In the genomic region with DNA sequence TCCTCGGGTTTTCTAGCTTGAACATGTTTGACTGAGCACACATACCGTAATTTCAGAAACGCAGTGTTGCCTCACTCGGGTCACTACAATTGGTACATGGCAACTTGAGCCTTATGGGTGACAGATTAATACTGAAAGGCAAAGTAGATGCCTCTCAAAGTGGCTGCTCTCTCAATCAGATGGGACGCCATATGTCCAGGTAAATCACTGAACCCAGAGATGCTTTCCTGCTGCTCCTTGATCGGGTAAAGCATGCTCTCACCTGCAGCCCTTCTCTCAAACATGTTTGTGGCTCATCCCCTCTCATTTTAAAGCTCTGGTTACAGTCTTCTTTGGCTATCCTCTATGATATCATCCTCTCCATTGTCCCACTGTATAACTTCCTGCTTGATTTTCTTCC, we compare ENCODE assay signal across 21 mouse cellular contexts. TPM values are rescaled to one million over a fixed set of nuclear protein-coding genes. Genes with fewer than 3 reads are reported as not detected.
DNase-seq lines count a peak whose midpoint lies in the region; ATAC-seq and TF ChIP-seq lines count a peak whose summit lies in the region.
"Had no signal": no experiment of that assay in that cellular context is flagged by ENCODE, and none has a peak within 500 bp of the region (broad histone marks: within the 10 kb centered on the region; RNA-seq: fewer than 3 reads in every experiment).

No protein-coding gene starts in this region.

- no peaks in the 10 kb centered on the region for H3K36me3 ChIP-seq in hindbrain, postnatal 0 days (ENCODE audit: insufficient read depth, low read length)
- no peaks in the 10 kb centered on the region; the same call in 1 of the 2 replicates for H3K36me3 ChIP-seq in hindbrain, embryonic 13.5 days
- H3K36me3 ChIP-seq: embryonic facial prominence, embryonic 10.5 days; embryonic facial prominence, embryonic 13.5 days; forebrain, embryonic 12.5 days; forebrain, embryonic 15.5 days; hindbrain, embryonic 12.5 days; intestine, embryonic 15.5 days had no signal

- H3K9me3 ChIP-seq in hindbrain, postnatal 0 days (ENCODE audit: low read length): no peaks in the 10 kb centered on the region
- H3K9me3 ChIP-seq in hindbrain, embryonic 13.5 days: no peaks in the 10 kb centered on the region
- H3K9me3 ChIP-seq: embryonic facial prominence, embryonic 10.5 days; embryonic facial prominence, embryonic 13.5 days; forebrain, embryonic 12.5 days; forebrain, embryonic 15.5 days; hindbrain, embryonic 12.5 days; intestine, embryonic 15.5 days had no signal

- 0 out of 2 replicates have a peak overlapping the region, but pooled peaks have one; percentile 46 for H3K27ac ChIP-seq in hindbrain, postnatal 0 days
- no peak overlapping the region for H3K27ac ChIP-seq in hindbrain, embryonic 13.5 days
- H3K27ac ChIP-seq: embryonic facial prominence, embryonic 10.5 days; embryonic facial prominence, embryonic 13.5 days; forebrain, embryonic 12.5 days; forebrain, embryonic 15.5 days; hindbrain, embryonic 12.5 days; intestine, embryonic 15.5 days had no signal

- no peak for ATAC-seq in hindbrain, postnatal 0 days
- ATAC-seq in hindbrain, embryonic 13.5 days (ENCODE audit: low FRiP score): no peak
- ATAC-seq: activated CD4-positive, CD25-positive, alpha-beta regulatory T cell, adult 4 months; forebrain, embryonic 15.5 days; intestine, embryonic 15.5 days had no signal

- H3K4me2 ChIP-seq in hindbrain, postnatal 0 days (ENCODE audit: low read depth, low read length): no peak overlapping the region
- H3K4me2 ChIP-seq in hindbrain, embryonic 13.5 days: no peak overlapping the region
- H3K4me2 ChIP-seq: embryonic facial prominence, embryonic 13.5 days; forebrain, embryonic 12.5 days; forebrain, embryonic 15.5 days; heart, embryonic 11.5 days; hindbrain, embryonic 12.5 days; intestine, embryonic 15.5 days had no signal

- TF ChIP-seq CTCF in hindbrain, postnatal 0 days (IDR thresholded peaks at IDR 0.05; ENCODE audit: low read depth): no peak

- peak; percentile 38 to 45 for DNase-seq in cerebellum, adult 18-20 months
- DNase-seq in cerebellum, adult 9-11 months: no peak
- DNase-seq in cerebellum, postnatal 25 days: peak; percentile 31 to 38
- no peak for DNase-seq in cerebellum, postnatal 36 days
- no peak for DNase-seq in hindbrain, postnatal 0 days (ENCODE audit: low spot score)
- DNase-seq: adrenal gland, adult 8-10 months; adrenal gland, postnatal 25 days; embryo, embryonic 11 days; gastrocnemius, postnatal 25 days; kidney, adult 11 months; kidney, adult 9 months had no signal

- WGBS in hindbrain, postnatal 0 days: 78% methylated on average over 6 of the region's 6 CpGs
- 92% methylated on average over 6 of the region's 6 CpGs for WGBS in hindbrain, embryonic 13.5 days

- no peak overlapping the region for H3K4me3 ChIP-seq in hindbrain, postnatal 0 days (ENCODE audit: low read length)
- no peak overlapping the region for H3K4me3 ChIP-seq in hindbrain, embryonic 13.5 days
- H3K4me3 ChIP-seq: embryonic facial prominence, embryonic 10.5 days; embryonic facial prominence, embryonic 13.5 days; erythroblast, embryonic 14.5 days; forebrain, embryonic 12.5 days; forebrain, embryonic 15.5 days; hindbrain, embryonic 12.5 days; intestine, embryonic 15.5 days had no signal

- no peak overlapping the region for H3K9ac ChIP-seq in hindbrain, postnatal 0 days (replicated peaks; ENCODE audit: low read length)
- no peak overlapping the region for H3K9ac ChIP-seq in hindbrain, embryonic 13.5 days
- H3K9ac ChIP-seq: embryonic facial prominence, embryonic 13.5 days; forebrain, embryonic 12.5 days; forebrain, embryonic 15.5 days; hindbrain, embryonic 12.5 days; intestine, embryonic 15.5 days had no signal

- peaks cover 22% of the 10 kb centered on the region for H3K4me1 ChIP-seq in hindbrain, postnatal 0 days (ENCODE audit: insufficient read depth, low read length)
- H3K4me1 ChIP-seq in hindbrain, embryonic 13.5 days (replicated peaks): peaks cover 42% of the 10 kb centered on the region

- no peaks in the 10 kb centered on the region for H3K27me3 ChIP-seq in hindbrain, postnatal 0 days (ENCODE audit: insufficient read depth, low read length)
- H3K27me3 ChIP-seq in hindbrain, embryonic 13.5 days: no peaks in the 10 kb centered on the region
- H3K27me3 ChIP-seq: forebrain, embryonic 15.5 days; hindbrain, embryonic 12.5 days had no signal

RNA-seq across cellular contexts. Expression of a gene that starts 4.7 kb away (rescaled TPM):
- 173 and 180 TPM in 2 replicates for total RNA-seq in hindbrain, postnatal 0 days (2014; rRNA removed)
- 13.8 and 15.5 TPM in 2 replicates for polyA plus RNA-seq in hindbrain, postnatal 0 days (2015; fragmentation: Nextera tagmentation; extraction: Ambion mirVana)
- 7.3 and 7.7 TPM in 2 replicates for polyA plus RNA-seq in hindbrain, embryonic 13.5 days (2015; fragmentation: Nextera tagmentation; extraction: Ambion mirVana)
- polyA plus RNA-seq: activated CD4-positive, CD25-positive, alpha-beta regulatory T cell, adult 4 months; erythroblast, embryonic 14.5 days had no signal

Comparison
In these comparisons a context has a peak if more than half of its experiments do, and no peak if none do; other contexts are left out.
1. DNase-seq: peak in cerebellum, adult 18-20 months (2 of 2) and cerebellum, postnatal 25 days (2 of 2); none in cerebellum, adult 9-11 months (single experiment), cerebellum, postnatal 36 days (0 of 2) and hindbrain, postnatal 0 days (single experiment).